9 mouse cellular contexts compared by ENCODE assay signal in genomic region chr6:37419445-37419941, GRCm38 (mm10). TPM values are rescaled to one million over a fixed set of nuclear protein-coding genes. Genes with fewer than 3 reads are reported as not detected.
A peak's percentile ranks its signal among the peaks of the same experiment; 100 is the strongest.
DNase-seq lines count a peak whose midpoint lies in the region; ATAC-seq and TF ChIP-seq lines count a peak whose summit lies in the region.
"Had no signal": no experiment of that assay in that cellular context is flagged by ENCODE, and none has a peak within 500 bp of the region (broad histone marks: within the 10 kb centered on the region; RNA-seq: fewer than 3 reads in every experiment).

No protein-coding gene starts in this region.

- peaks cover 9% of the 10 kb centered on the region for H3K4me1 ChIP-seq in hindbrain, embryonic 12.5 days
- no peaks in the 10 kb centered on the region for H3K4me1 ChIP-seq in hindbrain, embryonic 11.5 days (replicated peaks; ENCODE audit: control insufficient read depth, insufficient read depth, low read length)
- peaks cover 42% of the 10 kb centered on the region for H3K4me1 ChIP-seq in intestine, embryonic 15.5 days (replicated peaks)
- H3K4me1 ChIP-seq in limb, embryonic 14.5 days (ENCODE audit: control insufficient read depth, insufficient read depth, low read length): peaks cover 64% of the 10 kb centered on the region

- no peaks in the 10 kb centered on the region for H3K36me3 ChIP-seq in hindbrain, embryonic 12.5 days
- no peaks in the 10 kb centered on the region for H3K36me3 ChIP-seq in hindbrain, embryonic 11.5 days (ENCODE audit: control insufficient read depth, insufficient read depth, low read length)
- H3K36me3 ChIP-seq in intestine, embryonic 15.5 days: no peaks in the 10 kb centered on the region
- 0 out of 2 replicates have a peak, but pooled peaks cover 3% of the 10 kb centered on the region for H3K36me3 ChIP-seq in limb, embryonic 14.5 days (ENCODE audit: control insufficient read depth, insufficient read depth, low read length)

- H3K4me3 ChIP-seq in hindbrain, embryonic 12.5 days: no peak overlapping the region
- no peak overlapping the region for H3K4me3 ChIP-seq in hindbrain, embryonic 11.5 days (ENCODE audit: low read depth, low read length)
- H3K4me3 ChIP-seq in intestine, embryonic 15.5 days (replicated peaks): no peak overlapping the region
- H3K4me3 ChIP-seq in limb, embryonic 14.5 days (replicated peaks; ENCODE audit: low read length): no peak overlapping the region

- no peaks in the 10 kb centered on the region for H3K27me3 ChIP-seq in hindbrain, embryonic 12.5 days
- H3K27me3 ChIP-seq in hindbrain, embryonic 11.5 days (ENCODE audit: control insufficient read depth, insufficient read depth, low read length): no peaks in the 10 kb centered on the region
- no peaks in the 10 kb centered on the region for H3K27me3 ChIP-seq in intestine, embryonic 15.5 days (replicated peaks)
- H3K27me3 ChIP-seq in limb, embryonic 14.5 days (ENCODE audit: control insufficient read depth, insufficient read depth, low read length): no peaks in the 10 kb centered on the region

- DNase-seq in hindbrain, embryonic 11.5 days (ENCODE audit: low spot score): no peak
- peak; percentile 37 for DNase-seq in ZHBTc4 (ENCODE audit: low read depth, low spot score)
- DNase-seq in gastrocnemius, postnatal 36 days: peak; percentile 49 to 71
- DNase-seq in limb, embryonic 14.5 days (ENCODE audit: low spot score): peak; percentile 83
- peak; percentile 22 to 33 for DNase-seq in thymus, postnatal 36 days
- DNase-seq in cerebellum, adult 11-12 months: no peak

- no peak for TF ChIP-seq POLR2A in limb, embryonic 14.5 days (IDR thresholded peaks at IDR 0.05; ENCODE audit: borderline replicate concordance, extremely low read depth, insufficient read depth, insufficient read length)

- no peak for ATAC-seq in hindbrain, embryonic 12.5 days (ENCODE audit: low FRiP score)
- ATAC-seq in hindbrain, embryonic 11.5 days (ENCODE audit: low FRiP score): no peak
- peak; percentile 73 for ATAC-seq in intestine, embryonic 15.5 days
- ATAC-seq in limb, embryonic 14.5 days (ENCODE audit: low FRiP score, low read depth): peak; percentile 75

- H3K9me3 ChIP-seq in hindbrain, embryonic 12.5 days (replicated peaks): no peaks in the 10 kb centered on the region
- H3K9me3 ChIP-seq in hindbrain, embryonic 11.5 days (ENCODE audit: control insufficient read depth, low read length): no peaks in the 10 kb centered on the region
- H3K9me3 ChIP-seq in intestine, embryonic 15.5 days: no peaks in the 10 kb centered on the region
- H3K9me3 ChIP-seq in limb, embryonic 14.5 days (ENCODE audit: control insufficient read depth, low read length): no peaks in the 10 kb centered on the region

- 78% methylated on average over 17 of the region's 17 CpGs for WGBS in hindbrain, embryonic 12.5 days
- 75% methylated on average over 17 of the region's 17 CpGs for WGBS in hindbrain, embryonic 11.5 days
- WGBS in intestine, embryonic 15.5 days: 53% methylated on average over 17 of the region's 17 CpGs
- 50% methylated on average over 17 of the region's 17 CpGs for WGBS in limb, embryonic 14.5 days

- peak overlapping the region; percentile 1; the same call in 1 of the 2 replicates for H3K27ac ChIP-seq in hindbrain, embryonic 12.5 days
- no peak overlapping the region for H3K27ac ChIP-seq in hindbrain, embryonic 11.5 days (ENCODE audit: low read depth, low read length)
- H3K27ac ChIP-seq in intestine, embryonic 15.5 days: peak overlapping the region; percentile 89
- H3K27ac ChIP-seq in limb, embryonic 14.5 days (replicated peaks; ENCODE audit: low read depth, low read length): peak overlapping the region; percentile 87
- H3K27ac ChIP-seq: liver, embryonic 14.5 days had no signal

- H3K4me2 ChIP-seq in hindbrain, embryonic 12.5 days (replicated peaks): no peak overlapping the region
- no peak overlapping the region for H3K4me2 ChIP-seq in hindbrain, embryonic 11.5 days (replicated peaks; ENCODE audit: low read depth, low read length)
- H3K4me2 ChIP-seq in intestine, embryonic 15.5 days (replicated peaks): peak overlapping the region; percentile 39
- peak overlapping the region; percentile 29; the same call in 1 of the 2 replicates for H3K4me2 ChIP-seq in limb, embryonic 14.5 days (replicated peaks; ENCODE audit: low read depth, low read length, severe bottlenecking)

- intact Hi-C loops in gastrocnemius, postnatal 36 days (cut with DNase I): no loop called here

- H3K9ac ChIP-seq in hindbrain, embryonic 12.5 days: no peak overlapping the region
- H3K9ac ChIP-seq in hindbrain, embryonic 11.5 days (ENCODE audit: low read depth, low read length): no peak overlapping the region
- no peak overlapping the region for H3K9ac ChIP-seq in intestine, embryonic 15.5 days
- H3K9ac ChIP-seq in limb, embryonic 14.5 days (ENCODE audit: low read depth, low read length, severe bottlenecking): no peak overlapping the region
- H3K9ac ChIP-seq: liver, embryonic 14.5 days had no signal

RNA-seq across cellular contexts. Expression of gene Creb3l2, which starts 22.5 kb away (rescaled TPM):
- polyA plus RNA-seq in hindbrain, embryonic 12.5 days (2016; fragmentation: Nextera tagmentation; extraction: Ambion mirVana): 14.9 and 16.7 TPM in 2 replicates
- 7.6 and 10.4 TPM in 2 replicates for polyA plus RNA-seq in hindbrain, embryonic 11.5 days (2014; fragmentation: Nextera tagmentation; extraction: Ambion mirVana)
- total RNA-seq in gastrocnemius, postnatal 36 days (2021): 1 to 10 TPM; 8.6 to 9.4 TPM
- 15.6 and 15.8 TPM in 2 replicates for polyA plus RNA-seq in intestine, embryonic 15.5 days (2015; fragmentation: Nextera tagmentation; extraction: Ambion mirVana)
- 51.7 and 60.1 TPM in 2 replicates for polyA plus RNA-seq in limb, embryonic 14.5 days (2012; rRNA removed)
- polyA plus RNA-seq in limb, embryonic 14.5 days (2014; fragmentation: Nextera tagmentation; extraction: Ambion mirVana): 44.4 and 48.2 TPM in 2 replicates

Comparison
In these comparisons a context has a peak if more than half of its experiments do, and no peak if none do; other contexts are left out.
1. ATAC-seq: peak in intestine, embryonic 15.5 days (single experiment) and limb, embryonic 14.5 days (single experiment); none in hindbrain, embryonic 12.5 days (single experiment) and hindbrain, embryonic 11.5 days (single experiment).
2. H3K4me2 ChIP-seq: peak in intestine, embryonic 15.5 days (single experiment) and limb, embryonic 14.5 days (single experiment); none in hindbrain, embryonic 12.5 days (single experiment) and hindbrain, embryonic 11.5 days (single experiment).
3. DNase-seq: peak in ZHBTc4 (single experiment), gastrocnemius, postnatal 36 days (2 of 2), limb, embryonic 14.5 days (single experiment) and thymus, postnatal 36 days (2 of 2); none in hindbrain, embryonic 11.5 days (single experiment) and cerebellum, adult 11-12 months (single experiment).